Mouse (Mus musculus) right cerebral cortex, postnatal 25 days (tissue): ENCODE data around the gene 6430531B16Rik.

Source experiments
- DNase-seq: peaks from one replicate; pipeline ENCODE4 v3.0.0; 2022

Gene 6430531B16Rik

GRCm38 (mm10) chr7:139936705-139937104 is 41.9 kb downstream of the 6430531B16Rik start:
- no peak for DNase-seq

GRCm38 (mm10) chr7:139930732-139931131 is 47.8 kb downstream of the 6430531B16Rik start:
- DNase-seq = no peak
